Mouse (Mus musculus): ENCODE data around the gene Sod2. TPM values are rescaled to one million over a fixed set of nuclear protein-coding genes. Genes with fewer than 3 reads are reported as not detected.

Gene Sod2
- 75.3 and 105 TPM in 2 replicates for polyA plus RNA-seq (2012; rRNA removed)

DNA sequence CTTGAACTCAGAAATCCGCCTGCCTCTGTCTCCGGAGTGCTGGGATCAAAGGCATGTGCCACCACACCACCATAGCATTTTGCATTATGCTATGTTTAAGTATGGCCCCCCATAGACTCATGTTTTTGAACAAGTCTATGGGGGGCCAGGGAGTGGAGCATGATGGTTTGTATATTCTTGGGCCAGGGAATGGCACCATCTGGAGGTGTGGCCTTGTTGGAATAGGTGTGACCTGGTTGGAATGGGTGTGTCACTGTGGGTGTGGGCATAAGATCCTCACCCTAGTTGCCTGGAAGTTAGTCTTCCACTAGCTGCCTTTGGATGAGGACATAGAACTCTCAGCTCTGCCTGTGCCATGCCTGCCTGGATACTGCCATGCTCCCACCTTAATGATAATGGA, at the start of gene Sod2:
Gene Sod2, plus strand, starts transcription at position 301 of the 400 bp plus-strand sequence.

DNA sequence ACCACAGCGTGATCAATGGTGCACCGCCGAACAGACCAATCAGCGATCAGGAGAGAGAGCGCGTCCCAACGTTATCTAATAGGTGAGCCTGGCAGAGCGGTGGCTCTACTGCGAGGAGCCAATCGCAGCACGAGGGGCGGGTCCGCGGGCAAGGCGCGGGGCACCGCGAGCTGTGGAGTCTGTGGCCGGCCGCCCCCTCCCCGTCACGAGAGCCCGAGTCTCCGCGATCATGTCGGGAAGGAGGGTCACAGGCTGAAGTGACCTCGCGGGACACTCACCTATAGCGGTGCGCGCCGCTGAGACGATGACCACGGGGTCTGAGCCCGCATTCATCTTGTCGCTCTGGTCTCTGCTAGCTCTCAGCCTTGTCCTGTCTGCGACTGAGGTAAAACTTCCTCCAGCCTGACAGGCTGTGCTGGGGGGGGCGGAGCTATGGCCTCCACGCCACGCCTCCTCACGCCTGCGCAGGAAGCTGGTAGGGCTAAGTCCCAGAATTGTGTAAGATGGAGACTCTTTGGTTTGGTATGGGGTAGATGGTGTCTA, 46.2 kb upstream of the Sod2 start, which contains the start of gene Acat2:
Gene Acat2, minus strand, starts transcription at position 417 of the 543 bp plus-strand sequence.

DNA sequence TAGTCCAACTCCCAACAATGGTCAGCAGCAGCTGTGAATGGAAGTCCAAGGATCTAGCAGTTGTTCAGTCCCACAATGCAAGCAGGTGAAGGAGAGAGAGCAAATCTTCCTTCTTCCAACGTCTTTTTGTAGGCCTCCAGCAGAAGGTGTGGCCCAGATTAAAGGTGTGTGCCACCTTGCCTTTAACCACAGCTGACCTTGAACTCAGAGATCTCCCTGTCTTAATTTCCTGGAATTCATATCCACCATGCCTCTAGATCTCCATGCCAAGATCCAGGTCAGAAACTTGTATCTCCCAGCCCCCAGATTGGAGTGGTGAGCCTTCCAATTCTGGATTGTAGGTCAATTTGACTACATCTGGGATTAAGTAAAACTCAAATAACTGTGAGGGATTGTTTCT, 12.6 kb upstream of the Sod2 start, which contains the start of gene Wtap:
Gene Wtap, minus strand, starts transcription at position 101 of the 400 bp plus-strand sequence.

DNA sequence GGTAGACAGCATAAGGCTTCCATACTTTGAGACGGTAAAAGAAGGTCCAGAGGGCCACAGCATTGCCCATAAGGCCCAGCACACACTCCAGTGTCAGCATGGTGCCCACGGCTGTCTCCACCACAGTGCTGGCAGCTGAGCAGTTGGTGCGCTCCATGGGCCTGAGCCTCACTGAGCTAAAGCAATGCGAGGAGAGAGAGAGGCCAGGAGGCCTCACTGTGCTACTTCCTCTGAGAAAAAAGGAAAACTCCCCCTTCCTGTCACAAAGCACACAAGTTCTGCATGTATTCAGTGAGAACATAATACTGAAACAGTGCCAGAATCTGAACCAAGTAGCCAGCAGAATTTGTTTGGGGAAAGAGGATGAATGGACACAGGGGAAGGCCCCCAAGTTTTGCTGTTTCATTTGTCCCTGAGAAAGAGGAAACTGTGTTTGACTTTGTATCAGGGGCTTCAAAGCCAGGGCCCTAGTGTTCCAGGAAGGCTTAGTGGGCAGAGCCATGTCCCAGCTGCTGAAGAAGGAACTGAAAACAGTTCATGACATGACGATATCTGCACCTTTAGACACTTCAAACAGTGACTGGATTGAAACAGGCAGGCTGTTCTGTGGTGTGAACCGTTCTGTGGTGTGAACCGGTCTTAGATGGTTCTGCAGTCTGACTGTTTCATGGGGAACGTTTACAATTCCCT, 45.6 kb downstream of the Sod2 start, which contains the start of gene Gpr31b:
Gene Gpr31b, minus strand, starts transcription at position 173 of the 690 bp plus-strand sequence.

DNA sequence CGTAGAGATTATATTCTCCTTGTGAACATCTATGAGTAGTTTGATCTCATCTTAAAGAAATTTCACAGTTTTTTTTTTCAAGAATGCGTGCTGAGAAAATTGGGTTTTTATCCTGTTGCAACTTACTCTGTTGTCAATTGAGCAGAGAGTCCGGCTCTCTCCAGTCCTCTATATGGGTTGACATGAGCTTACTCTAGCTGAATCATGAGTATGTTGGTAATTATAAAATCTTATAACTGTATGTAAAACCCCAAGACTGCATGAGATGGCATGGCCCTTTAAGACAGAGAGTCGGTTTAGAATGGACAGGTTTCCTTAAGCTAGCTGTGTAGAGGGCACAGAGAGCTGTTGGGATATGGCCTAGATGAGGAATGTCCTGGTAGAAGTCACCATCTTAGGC, 54.2 kb downstream of the Sod2 start, which contains the start of gene Tcp10b:
Gene Tcp10b, plus strand, starts transcription at position 301 of the 400 bp plus-strand sequence.

Other genes with a start within 250 kb of the Sod2 start
- 27.4 and 48.2 TPM in 2 replicates for gene Igf2r, start 237.2 kb upstream of the Sod2 start, polyA plus RNA-seq (2012; rRNA removed)
- 0.08 and 0.52 TPM in 2 replicates for gene Mas1, start 138.7 kb upstream of the Sod2 start, polyA plus RNA-seq (2012; rRNA removed)
- gene Mrgprh, start 130.8 kb upstream of the Sod2 start, polyA plus RNA-seq (2012; rRNA removed), result 0.04 and 0.10 TPM in 2 replicates
- gene Pnldc1, start 96.6 kb upstream of the Sod2 start, polyA plus RNA-seq (2012; rRNA removed), result 4.9 and 6.2 TPM in 2 replicates
- 329 and 368 TPM in 2 replicates for gene Tcp1, start 91.1 kb upstream of the Sod2 start, polyA plus RNA-seq (2012; rRNA removed)
- gene Mrpl18, start 90.5 kb upstream of the Sod2 start, polyA plus RNA-seq (2012; rRNA removed), result 94.2 and 119 TPM in 2 replicates
- gene Acat3, start 66.2 kb upstream of the Sod2 start, polyA plus RNA-seq (2012; rRNA removed), result 0.80 and 1.0 TPM in 2 replicates
- gene Acat2, start 46.1 kb upstream of the Sod2 start, polyA plus RNA-seq (2012; rRNA removed), result 164 and 168 TPM in 2 replicates
- 78.7 and 112 TPM in 2 replicates for gene Wtap, start 12.7 kb upstream of the Sod2 start, polyA plus RNA-seq (2012; rRNA removed)
- gene Gpr31b, start 45.5 kb downstream of the Sod2 start, polyA plus RNA-seq (2012; rRNA removed), result not detected in 2 replicates
- gene Tcp10b, start 54.3 kb downstream of the Sod2 start, polyA plus RNA-seq (2012; rRNA removed), result 0.04 and 0.10 TPM in 2 replicates
- not detected in 2 replicates for gene Unc93a, start 125.0 kb downstream of the Sod2 start, polyA plus RNA-seq (2012; rRNA removed)
- not detected in 2 replicates for gene Smok2a, start 214.3 kb downstream of the Sod2 start, polyA plus RNA-seq (2012; rRNA removed)
- gene Smok2b, start 223.4 kb downstream of the Sod2 start, polyA plus RNA-seq (2012; rRNA removed), result not detected in 2 replicates